Mouse (Mus musculus) kidney, postnatal 14 days (tissue): ENCODE results near the gene Thap12.

Source experiments
- DNase-seq: peaks from one replicate; pipeline ENCODE4 v3.0.0; 2022; ENCODE audit warnings: mixed read lengths

The Thap12 gene

GRCm38 (mm10) chr7:98698041-98698440, 4.9 kb upstream of the Thap12 start:
- DNase-seq = no peak

GRCm38 (mm10) chr7:98698590-98698989, 4.3 kb upstream of the Thap12 start:
- no peak for DNase-seq

- DNase-seq = no peak
Measured at GRCm38 (mm10) chr7:98701771-98702170, 1.1 kb upstream of the Thap12 start.

- DNase-seq = no peak
Measured at GRCm38 (mm10) chr7:98703365-98703881, 520 bp downstream of the Thap12 start.

GRCm38 (mm10) chr7:98704276-98704675, 1.4 kb downstream of the Thap12 start:
- DNase-seq = no peak

GRCm38 (mm10) chr7:98713661-98714060, 10.8 kb downstream of the Thap12 start:
- DNase-seq = no peak

- no peak for DNase-seq
Measured at GRCm38 (mm10) chr7:98717438-98717837, 14.5 kb downstream of the Thap12 start.

GRCm38 (mm10) chr7:98719761-98720160, 16.9 kb downstream of the Thap12 start:
- DNase-seq = no peak

- DNase-seq = no peak
Measured at GRCm38 (mm10) chr7:98720731-98721130, 17.8 kb downstream of the Thap12 start.

GRCm38 (mm10) chr7:98721172-98721571, 18.3 kb downstream of the Thap12 start:
- no peak for DNase-seq

- no peak for DNase-seq
Measured at GRCm38 (mm10) chr7:98721623-98722022, 18.7 kb downstream of the Thap12 start.

GRCm38 (mm10) chr7:98725686-98726195, 22.8 kb downstream of the Thap12 start:
- no peak for DNase-seq

- DNase-seq = peak; percentile 39
Measured at GRCm38 (mm10) chr7:98727986-98728385, 25.1 kb downstream of the Thap12 start.

- no peak for DNase-seq
Measured at GRCm38 (mm10) chr7:98728499-98728898, 25.6 kb downstream of the Thap12 start.

- peak; percentile 33 for DNase-seq
Measured at GRCm38 (mm10) chr7:98729661-98730271, 26.9 kb downstream of the Thap12 start.

- no peak for DNase-seq
Measured at GRCm38 (mm10) chr7:98733958-98734357, 31.1 kb downstream of the Thap12 start.

GRCm38 (mm10) chr7:98734876-98735275, 32.0 kb downstream of the Thap12 start:
- DNase-seq = peak; percentile 32

GRCm38 (mm10) chr7:98736780-98737550, 34.1 kb downstream of the Thap12 start:
- no peak for DNase-seq

- no peak for DNase-seq
Measured at GRCm38 (mm10) chr7:98740363-98740762, 37.5 kb downstream of the Thap12 start.

- DNase-seq = peak; percentile 75
Measured at GRCm38 (mm10) chr7:98743312-98743711, 40.4 kb downstream of the Thap12 start.

- no peak for DNase-seq
Measured at GRCm38 (mm10) chr7:98750404-98750803, 47.5 kb downstream of the Thap12 start.

GRCm38 (mm10) chr7:98752680-98753079, 49.8 kb downstream of the Thap12 start:
- DNase-seq = no peak

GRCm38 (mm10) chr7:98756050-98756449, 53.1 kb downstream of the Thap12 start:
- no peak for DNase-seq

GRCm38 (mm10) chr7:98756556-98756955, 53.7 kb downstream of the Thap12 start:
- no peak for DNase-seq
